Mouse (Mus musculus): ENCODE data around the gene Myo15b. TPM values are rescaled to one million over a fixed set of nuclear protein-coding genes. Genes with fewer than 3 reads are reported as not detected.

Gene Myo15b
- polyA plus RNA-seq (2014; fragmentation: Illumina TruSeq; extraction: RNeasy Lipid Tissue Mini Kit (QIAGEN cat#74804); ENCODE audit: low replicate concordance), result 14.8 TPM

DNA sequence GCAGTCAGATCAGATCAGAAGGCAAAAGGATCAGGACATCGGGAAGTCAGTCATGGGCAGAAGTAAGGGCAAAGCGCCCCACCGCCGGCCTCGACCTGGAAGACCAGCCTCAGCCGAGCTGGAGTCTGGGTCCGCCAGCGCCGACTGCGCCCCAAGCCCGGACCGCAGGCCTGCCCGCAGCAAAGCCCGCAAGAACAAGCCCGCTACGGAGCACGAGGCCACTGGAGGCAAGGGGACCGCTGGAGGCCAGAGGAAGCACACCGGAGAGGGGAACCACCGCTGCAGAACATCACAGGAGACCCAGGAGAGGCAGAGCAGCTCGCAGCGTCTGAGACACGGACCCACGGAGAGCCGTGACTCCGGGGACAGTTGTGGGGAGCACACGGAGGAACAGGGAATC, at the start of gene Myo15b:
Myo15b (plus strand) TSS at position 53 of the 400 bp plus-strand sequence.

DNA sequence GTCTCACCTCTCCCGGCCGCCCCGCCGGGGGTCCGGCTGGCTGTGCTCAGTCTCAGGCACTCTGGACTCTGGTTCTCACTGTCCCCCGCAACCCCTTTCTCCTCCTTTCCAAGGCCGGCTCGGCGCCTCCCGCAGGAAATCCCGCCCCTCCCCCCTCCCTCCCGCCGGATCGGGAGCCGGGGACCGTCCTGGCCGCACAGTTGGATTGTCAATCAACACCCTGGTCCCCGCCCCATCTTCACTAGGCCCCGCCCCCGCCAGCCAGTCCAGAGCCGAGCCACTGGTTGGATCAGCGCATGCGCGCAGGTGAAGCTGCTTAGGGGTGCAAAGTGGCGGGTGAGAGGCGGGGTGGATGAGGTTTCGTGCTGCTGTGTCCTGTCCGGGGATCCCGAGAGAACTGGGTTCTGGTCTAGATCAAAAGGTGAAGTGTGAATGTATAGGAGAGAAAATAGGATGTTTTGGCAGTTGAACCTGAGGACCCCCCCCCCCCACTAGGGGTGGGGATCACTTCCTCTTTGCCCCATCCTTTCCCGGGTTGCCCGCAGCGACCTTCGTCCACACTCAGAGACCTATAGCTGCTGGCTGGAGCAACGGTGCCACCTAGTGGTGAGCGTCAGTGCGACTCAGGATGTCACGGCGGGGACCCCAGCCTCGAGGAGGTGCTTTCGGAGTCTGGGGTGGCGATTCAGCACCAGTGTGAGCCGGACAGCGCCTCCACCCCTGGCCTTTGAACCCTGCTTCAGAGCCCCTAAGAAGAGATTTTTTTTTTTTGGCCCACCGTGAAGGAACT, 44.5 kb upstream of the Myo15b start, which contains the start of gene Caskin2:
Caskin2 (minus strand) TSS at position 133 of the 790 bp plus-strand sequence.

DNA sequence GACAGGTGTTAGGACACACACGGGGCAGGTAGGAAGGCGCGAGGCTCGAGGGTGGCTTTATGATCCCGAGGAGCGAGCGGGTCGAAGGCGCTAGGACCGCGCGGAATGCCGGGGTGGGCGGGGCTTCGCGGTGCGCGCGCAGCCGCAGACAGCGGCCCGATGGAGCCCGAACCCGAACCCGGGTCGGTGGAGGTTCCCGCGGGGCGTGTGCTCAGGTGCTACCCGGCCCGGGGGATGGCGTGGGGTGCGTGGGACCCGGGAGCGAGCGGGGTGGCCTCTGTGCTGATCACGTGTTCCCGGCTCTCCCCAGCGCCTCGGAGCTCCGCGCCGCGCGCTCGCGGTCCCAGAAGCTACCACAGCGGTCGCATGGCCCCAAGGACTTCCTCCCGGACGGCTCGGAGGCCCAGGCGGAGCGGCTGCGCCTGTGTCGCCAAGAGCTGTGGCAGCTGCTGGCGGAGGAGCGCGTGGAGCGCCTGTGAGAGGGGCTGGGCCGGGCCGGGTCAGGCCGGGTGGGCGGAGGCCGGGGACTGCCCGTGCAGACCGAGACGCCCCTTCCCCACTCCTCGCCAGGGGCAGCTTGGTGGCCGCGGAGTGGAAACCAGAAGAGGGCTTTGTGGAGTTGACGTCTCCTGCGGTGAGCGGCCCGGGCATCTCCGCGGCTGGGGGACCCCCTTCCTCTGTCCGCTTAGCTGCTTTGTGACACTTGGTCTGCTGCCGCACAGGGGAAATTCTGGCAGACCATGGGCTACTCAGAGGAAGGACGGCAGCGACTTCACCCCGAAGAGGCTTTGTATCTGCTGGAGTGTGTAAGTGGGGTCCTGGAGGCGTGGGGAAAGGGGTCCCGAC, 43.4 kb upstream of the Myo15b start, which contains the start of gene Tsen54:
Tsen54 (plus strand) TSS at position 120 of the 846 bp plus-strand sequence.

DNA sequence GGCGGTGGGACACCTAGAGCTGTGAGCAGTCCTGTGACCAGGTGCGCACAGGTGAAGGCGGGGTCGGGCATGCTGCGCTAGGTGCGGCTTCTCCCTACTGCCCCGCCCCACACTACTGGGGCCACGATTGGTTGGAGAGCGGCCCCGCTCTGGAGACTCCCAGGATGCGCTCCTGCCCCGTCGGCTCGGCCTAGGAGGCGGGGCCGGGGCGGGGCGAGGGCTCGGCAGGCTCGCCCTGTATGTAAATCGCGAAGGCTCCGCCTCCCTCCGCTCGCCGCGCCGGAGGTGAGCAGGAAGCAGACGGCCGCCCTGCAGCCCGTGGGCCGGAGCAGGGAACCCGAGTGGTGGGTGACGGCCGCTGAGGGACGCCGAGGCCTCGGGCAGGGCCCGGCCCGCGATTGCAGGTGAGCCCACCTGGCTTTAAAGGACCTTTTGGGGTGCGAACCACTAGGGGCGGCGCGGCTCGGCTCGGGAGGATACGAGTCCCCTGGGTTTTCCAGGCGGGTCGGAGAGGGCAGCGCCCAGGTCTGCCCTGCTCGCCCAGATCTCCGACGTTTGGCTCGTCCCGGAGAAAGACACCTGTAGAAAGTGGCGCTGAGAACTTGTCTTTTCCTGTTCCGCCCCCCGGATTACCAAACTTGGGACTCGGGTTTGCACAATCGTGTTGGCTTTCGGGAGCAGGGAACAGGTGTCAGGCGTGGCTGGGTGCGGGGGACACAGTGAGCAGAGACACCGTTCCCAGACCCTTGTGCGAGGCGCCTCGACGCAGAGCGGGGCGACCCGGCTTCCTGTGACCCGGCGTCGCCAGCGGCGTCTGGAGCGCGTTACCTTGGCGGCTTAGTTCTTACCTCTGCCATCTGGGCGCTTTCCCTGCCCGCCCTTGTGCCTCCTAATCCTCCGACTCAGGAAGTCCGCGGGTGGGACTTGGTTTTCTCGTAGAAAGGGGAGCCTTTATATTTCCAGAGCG, 34.1 kb upstream of the Myo15b start, which contains the start of gene Llgl2:
Llgl2 (plus strand) TSS at position 276 of the 967 bp plus-strand sequence.

DNA sequence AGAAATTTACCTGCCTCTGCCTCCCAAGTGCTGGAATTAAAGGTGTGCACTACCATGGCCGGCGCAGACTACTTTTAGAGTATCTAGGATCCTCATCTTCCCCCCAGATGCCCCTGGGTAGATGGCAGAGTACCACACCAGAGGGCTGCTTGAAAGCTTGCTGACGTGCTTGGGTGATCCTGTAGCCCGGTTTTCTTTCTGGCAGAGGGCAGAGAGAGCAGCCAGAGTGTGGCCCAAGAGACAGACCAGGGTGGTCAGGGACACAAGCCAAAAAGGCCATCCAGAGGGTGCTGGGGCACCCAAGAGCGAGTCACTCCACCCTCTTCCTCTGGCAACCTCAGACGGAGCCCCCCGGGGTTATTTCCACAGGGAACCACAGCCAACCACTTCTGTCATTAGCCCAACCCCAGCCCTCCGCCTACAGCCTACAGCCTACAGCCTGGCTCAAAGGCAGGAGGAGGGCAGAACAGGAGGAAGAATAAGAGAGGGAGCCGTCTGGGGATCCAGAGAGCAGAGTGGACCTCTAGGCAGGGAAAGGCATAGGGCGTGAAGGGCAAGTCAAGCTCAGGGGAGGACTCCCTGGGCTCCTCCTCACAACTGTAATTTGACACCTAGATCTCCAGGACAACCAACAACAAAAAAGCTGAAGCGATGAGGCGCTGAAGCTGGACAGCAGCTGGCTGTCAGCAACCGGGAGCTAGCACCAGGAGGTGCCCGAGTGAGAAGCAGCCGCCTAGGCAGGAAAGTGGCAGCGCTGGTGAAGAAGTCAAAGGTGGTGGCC, 41.5 kb downstream of the Myo15b start, which contains the start of gene Smim5:
Smim5 (plus strand) TSS at position 481 of the 781 bp plus-strand sequence.

DNA sequence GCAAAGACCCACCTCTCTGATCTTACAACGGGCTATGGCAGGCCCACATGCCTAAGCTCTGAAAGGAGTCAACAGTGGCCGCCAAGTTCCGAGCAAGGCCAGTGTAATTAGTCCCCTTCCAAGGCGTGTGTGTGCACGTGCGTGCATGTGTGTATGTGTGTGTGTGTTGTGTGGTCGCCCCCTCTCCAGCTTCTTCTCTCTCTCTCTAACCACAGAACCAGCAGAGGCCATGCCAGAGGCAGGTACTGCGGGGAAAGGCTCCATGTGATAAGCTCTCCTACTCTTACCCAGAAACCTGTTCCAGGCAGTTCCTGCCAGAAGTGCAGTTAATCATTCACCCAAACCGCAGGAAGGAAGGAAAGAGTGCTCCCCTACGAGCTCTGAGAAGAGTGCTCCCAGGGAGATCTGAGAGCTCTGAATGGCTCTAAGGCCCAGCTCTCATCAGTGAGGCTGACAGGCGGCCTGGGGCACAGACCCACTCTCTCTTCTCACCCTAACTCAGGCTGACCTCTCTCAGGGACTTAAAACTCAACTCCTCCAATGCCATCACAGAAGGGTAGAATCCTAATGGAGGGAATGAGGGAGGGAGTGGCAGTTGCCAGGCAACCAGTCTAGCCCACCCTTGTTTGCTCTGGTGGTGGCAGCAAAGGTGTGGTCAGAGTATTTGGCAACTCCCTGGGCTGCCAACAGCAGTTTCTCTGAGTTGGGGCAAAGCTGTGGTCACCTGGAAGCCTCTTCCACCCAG, 53.6 kb downstream of the Myo15b start, which contains the start of gene Smim6:
Smim6 (plus strand) TSS at position 386 of the 745 bp plus-strand sequence.

DNA sequence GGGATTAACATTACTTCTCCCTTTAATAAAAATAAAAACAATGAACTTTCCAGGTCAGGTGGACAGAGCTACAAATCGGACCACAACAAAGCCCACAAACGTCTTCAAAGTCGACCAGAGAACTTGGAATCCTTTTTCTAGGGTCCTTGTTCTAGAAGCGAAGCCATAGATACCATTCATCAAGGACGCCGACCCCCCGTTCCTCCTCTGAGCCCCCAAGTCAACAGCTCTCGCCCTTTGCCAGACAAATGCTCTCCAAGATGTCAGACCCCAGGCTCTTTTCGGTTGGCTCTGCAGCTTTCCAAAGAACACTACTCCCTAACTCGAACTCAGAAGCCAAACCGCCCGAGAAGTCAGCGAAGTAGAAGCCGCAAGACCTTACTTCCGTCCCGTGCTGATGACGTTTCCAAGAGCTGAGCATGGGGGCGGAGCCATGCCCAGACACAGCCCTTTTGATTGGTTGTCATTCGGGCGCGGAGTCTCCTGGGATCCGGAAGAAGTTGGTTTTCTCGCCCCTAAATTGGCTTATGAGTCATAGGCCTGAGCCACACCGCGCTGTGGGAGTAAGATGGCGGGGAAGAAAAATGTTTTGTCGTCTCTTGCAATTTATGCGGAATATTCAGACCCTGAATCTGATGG, 75.0 kb downstream of the Myo15b start, which contains the start of the genes Sap30bp and Recql5:
Sap30bp (plus strand) TSS at position 175 of the 639 bp plus-strand sequence.
Recql5 (minus strand) TSS at position 370 of the 639 bp plus-strand sequence.

Other genes starting within 250 kb of the Myo15b start
- gene Mif4gd, start 245.4 kb upstream of the Myo15b start, polyA plus RNA-seq (2014; fragmentation: Illumina TruSeq; extraction: RNeasy Lipid Tissue Mini Kit (QIAGEN cat#74804); ENCODE audit: low replicate concordance), result 16.5 TPM
- 2.2 TPM for gene Slc25a19, start 230.1 kb upstream of the Myo15b start, polyA plus RNA-seq (2014; fragmentation: Illumina TruSeq; extraction: RNeasy Lipid Tissue Mini Kit (QIAGEN cat#74804); ENCODE audit: low replicate concordance)
- gene Grb2, start 149.8 kb upstream of the Myo15b start, polyA plus RNA-seq (2014; fragmentation: Illumina TruSeq; extraction: RNeasy Lipid Tissue Mini Kit (QIAGEN cat#74804); ENCODE audit: low replicate concordance), result 83.4 TPM
- 0.59 TPM for gene Tmem94, start 93.0 kb upstream of the Myo15b start, polyA plus RNA-seq (2014; fragmentation: Illumina TruSeq; extraction: RNeasy Lipid Tissue Mini Kit (QIAGEN cat#74804); ENCODE audit: low replicate concordance)
- 0.26 TPM for gene Caskin2, start 44.8 kb upstream of the Myo15b start, polyA plus RNA-seq (2014; fragmentation: Illumina TruSeq; extraction: RNeasy Lipid Tissue Mini Kit (QIAGEN cat#74804); ENCODE audit: low replicate concordance)
- not detected for gene Tsen54, start 43.7 kb upstream of the Myo15b start, polyA plus RNA-seq (2014; fragmentation: Illumina TruSeq; extraction: RNeasy Lipid Tissue Mini Kit (QIAGEN cat#74804); ENCODE audit: low replicate concordance)
- gene Llgl2, start 34.4 kb upstream of the Myo15b start, polyA plus RNA-seq (2014; fragmentation: Illumina TruSeq; extraction: RNeasy Lipid Tissue Mini Kit (QIAGEN cat#74804); ENCODE audit: low replicate concordance), result 3.8 TPM
- not detected for gene Smim5, start 41.6 kb downstream of the Myo15b start, polyA plus RNA-seq (2014; fragmentation: Illumina TruSeq; extraction: RNeasy Lipid Tissue Mini Kit (QIAGEN cat#74804); ENCODE audit: low replicate concordance)
- gene Smim6, start 53.6 kb downstream of the Myo15b start, polyA plus RNA-seq (2014; fragmentation: Illumina TruSeq; extraction: RNeasy Lipid Tissue Mini Kit (QIAGEN cat#74804); ENCODE audit: low replicate concordance), result 1.3 TPM
- 2.9 TPM for gene Sap30bp, start 74.9 kb downstream of the Myo15b start, polyA plus RNA-seq (2014; fragmentation: Illumina TruSeq; extraction: RNeasy Lipid Tissue Mini Kit (QIAGEN cat#74804); ENCODE audit: low replicate concordance)
- 1.3 TPM for gene Recql5, start 75.1 kb downstream of the Myo15b start, polyA plus RNA-seq (2014; fragmentation: Illumina TruSeq; extraction: RNeasy Lipid Tissue Mini Kit (QIAGEN cat#74804); ENCODE audit: low replicate concordance)
- gene Itgb4, start 116.3 kb downstream of the Myo15b start, polyA plus RNA-seq (2014; fragmentation: Illumina TruSeq; extraction: RNeasy Lipid Tissue Mini Kit (QIAGEN cat#74804); ENCODE audit: low replicate concordance), result 0.26 TPM
- not detected for gene Galk1, start 154.3 kb downstream of the Myo15b start, polyA plus RNA-seq (2014; fragmentation: Illumina TruSeq; extraction: RNeasy Lipid Tissue Mini Kit (QIAGEN cat#74804); ENCODE audit: low replicate concordance)
- gene H3f3b, start 169.6 kb downstream of the Myo15b start, polyA plus RNA-seq (2014; fragmentation: Illumina TruSeq; extraction: RNeasy Lipid Tissue Mini Kit (QIAGEN cat#74804); ENCODE audit: low replicate concordance), result 1,105 TPM
- gene Unk, start 171.9 kb downstream of the Myo15b start, polyA plus RNA-seq (2014; fragmentation: Illumina TruSeq; extraction: RNeasy Lipid Tissue Mini Kit (QIAGEN cat#74804); ENCODE audit: low replicate concordance), result 1.2 TPM
- not detected for gene Unc13d, start 219.6 kb downstream of the Myo15b start, polyA plus RNA-seq (2014; fragmentation: Illumina TruSeq; extraction: RNeasy Lipid Tissue Mini Kit (QIAGEN cat#74804); ENCODE audit: low replicate concordance)
- gene Wbp2, start 228.6 kb downstream of the Myo15b start, polyA plus RNA-seq (2014; fragmentation: Illumina TruSeq; extraction: RNeasy Lipid Tissue Mini Kit (QIAGEN cat#74804); ENCODE audit: low replicate concordance), result 15.3 TPM

Measured in small intestine, adult 10 weeks (tissue).